In the genomic region with DNA sequence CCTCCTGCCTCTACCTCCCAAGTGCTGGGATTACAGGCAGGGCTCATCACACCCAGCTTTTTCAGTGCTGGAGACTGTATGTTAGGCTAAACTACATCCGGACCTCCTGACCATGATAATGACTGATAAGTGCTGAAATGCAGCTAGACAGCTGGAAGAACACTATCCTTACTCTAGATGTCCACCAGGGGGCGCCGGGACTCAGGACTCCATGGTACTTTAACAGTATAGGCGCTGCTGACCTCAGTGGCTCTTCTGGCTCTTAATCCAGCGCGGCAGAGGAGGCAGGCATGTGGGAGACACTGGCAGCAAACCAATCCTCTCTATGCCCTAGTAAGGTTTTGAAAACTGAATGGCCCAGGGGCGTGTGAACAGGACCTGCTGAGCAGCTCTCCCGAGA, we compare ENCODE assay signal across 9 mouse cellular contexts. TPM values are rescaled to one million over a fixed set of nuclear protein-coding genes. Genes with fewer than 3 reads are reported as not detected.
DNase-seq lines count a peak whose midpoint lies in the region; ATAC-seq lines count a peak whose summit lies in the region.
"Had no signal": no experiment of that assay in that cellular context is flagged by ENCODE, and none has a peak within 500 bp of the region (broad histone marks: within the 10 kb centered on the region; RNA-seq: fewer than 3 reads in every experiment).

No protein-coding gene starts in this region.

- DNase-seq in CD8-positive naive resting alpha-beta T cell, adult 2 months (ENCODE audit: low read depth in 2 of 2, low spot score in 2 of 2), result peak; percentile 81 to 84
- peak; percentile 89 for DNase-seq in c-Kit-negative CD71-positive TER-119-positive erythroid progenitor cells, embryonic 14.5 days (ENCODE audit: low read depth, low spot score)
- peak; percentile 85 for DNase-seq in fat pad, adult 2 months (ENCODE audit: extremely low read depth, low read depth, low spot score)
- peak; percentile 83 to 92 for DNase-seq in heart, postnatal 10 days
- peak; percentile 86 to 95 for DNase-seq in kidney, postnatal 25 days
- peak; percentile 85 for DNase-seq in neural tube, embryonic 11.5 days (ENCODE audit: low spot score)

- H3K27me3 ChIP-seq in liver, embryonic 15.5 days, result peaks cover 23% of the 10 kb centered on the region
- H3K27me3 ChIP-seq in neural tube, embryonic 11.5 days (ENCODE audit: control insufficient read depth, insufficient read depth, low read length), result no peaks in the 10 kb centered on the region
- H3K27me3 ChIP-seq in stomach, embryonic 14.5 days (ENCODE audit: control insufficient read depth, insufficient read depth, low read length), result no peaks in the 10 kb centered on the region

- intact Hi-C loops in heart, postnatal 10 days (cut with DNase I), result loop anchor here (1.0 to 5.0 kb wide), 3 partner anchors 44 to 131 kb away; no protein-coding TSS in a partner anchor

- H3K36me3 ChIP-seq in liver, embryonic 15.5 days (replicated peaks), result peaks cover 5% of the 10 kb centered on the region; the same call in 1 of the 2 replicates
- H3K36me3 ChIP-seq in neural tube, embryonic 11.5 days (ENCODE audit: control insufficient read depth, insufficient read depth, low read length), result no peaks in the 10 kb centered on the region
- no peaks in the 10 kb centered on the region for H3K36me3 ChIP-seq in stomach, embryonic 14.5 days (ENCODE audit: control insufficient read depth, insufficient read depth, low read length)

- 10% methylated on average over 8 of the region's 8 CpGs for WGBS in liver, embryonic 15.5 days (ENCODE audit: insufficient replicate concordance)
- WGBS in neural tube, embryonic 11.5 days, result 11% methylated on average over 8 of the region's 8 CpGs
- WGBS in stomach, embryonic 14.5 days, result 7% methylated on average over 8 of the region's 8 CpGs

- no peaks in the 10 kb centered on the region for H3K9me3 ChIP-seq in liver, embryonic 15.5 days (replicated peaks)
- no peaks in the 10 kb centered on the region for H3K9me3 ChIP-seq in neural tube, embryonic 11.5 days (ENCODE audit: control insufficient read depth, low read length)
- H3K9me3 ChIP-seq in stomach, embryonic 14.5 days (ENCODE audit: control insufficient read depth, low read depth, low read length), result no peaks in the 10 kb centered on the region

- peak; percentile 58 for ATAC-seq in liver, embryonic 15.5 days (ENCODE audit: insufficient read depth)
- ATAC-seq in neural tube, embryonic 11.5 days (ENCODE audit: insufficient read depth, low FRiP score, low TSS enrichment), result peak; percentile 38; the same call in 1 of the 2 replicates
- peak; percentile 50; the same call in 1 of the 2 replicates for ATAC-seq in stomach, embryonic 14.5 days (ENCODE audit: insufficient number of reproducible peaks, insufficient read depth, low FRiP score, low read depth)

- H3K9ac ChIP-seq in liver, embryonic 15.5 days, result no peak overlapping the region
- no peak overlapping the region for H3K9ac ChIP-seq in neural tube, embryonic 11.5 days (ENCODE audit: low read length)
- no peak overlapping the region for H3K9ac ChIP-seq in stomach, embryonic 14.5 days (replicated peaks; ENCODE audit: low read depth, low read length)

- no peak overlapping the region for H3K4me2 ChIP-seq in liver, embryonic 15.5 days
- H3K4me2 ChIP-seq in neural tube, embryonic 11.5 days (ENCODE audit: low read depth), result no peak overlapping the region
- no peak overlapping the region for H3K4me2 ChIP-seq in stomach, embryonic 14.5 days (replicated peaks; ENCODE audit: low read depth, low read length)

- no peak overlapping the region for H3K4me3 ChIP-seq in liver, embryonic 15.5 days (replicated peaks)
- H3K4me3 ChIP-seq in neural tube, embryonic 11.5 days (ENCODE audit: low read depth, low read length), result no peak overlapping the region
- no peak overlapping the region for H3K4me3 ChIP-seq in stomach, embryonic 14.5 days (ENCODE audit: low read depth, low read length)
- H3K4me3 ChIP-seq: erythroblast, embryonic 14.5 days had no signal

- H3K27ac ChIP-seq in liver, embryonic 15.5 days (replicated peaks), result no peak overlapping the region
- H3K27ac ChIP-seq in neural tube, embryonic 11.5 days (ENCODE audit: low read depth, low read length), result no peak overlapping the region
- H3K27ac ChIP-seq in stomach, embryonic 14.5 days (ENCODE audit: low read length), result no peak overlapping the region

- H3K4me1 ChIP-seq in liver, embryonic 15.5 days (replicated peaks), result peaks cover 19% of the 10 kb centered on the region
- no peaks in the 10 kb centered on the region for H3K4me1 ChIP-seq in neural tube, embryonic 11.5 days (ENCODE audit: control insufficient read depth, insufficient read depth, low read length)
- no peaks in the 10 kb centered on the region for H3K4me1 ChIP-seq in stomach, embryonic 14.5 days (ENCODE audit: control insufficient read depth, insufficient read depth, low read length)

RNA-seq across cellular contexts. Expression of gene Tnk2, which starts 5.2 kb away (rescaled TPM):
- total RNA-seq in heart, postnatal 10 days (2021), result 10 to 100 TPM; 39.0 to 41.3 TPM
- 4.5 and 4.7 TPM in 2 replicates for polyA plus RNA-seq in liver, embryonic 15.5 days (2015; fragmentation: Nextera tagmentation; extraction: Ambion mirVana)
- polyA plus RNA-seq in neural tube, embryonic 11.5 days (2014; fragmentation: Nextera tagmentation; extraction: Ambion mirVana), result 7.0 and 8.6 TPM in 2 replicates
- 13.1 and 17.1 TPM in 2 replicates for polyA plus RNA-seq in stomach, embryonic 14.5 days (2014; fragmentation: Nextera tagmentation; extraction: Ambion mirVana)

RNA-seq across cellular contexts. Expression of gene Tfrc, which starts 29.8 kb away (rescaled TPM):
- 100 to 1,000 TPM; 180 to 317 TPM for total RNA-seq in heart, postnatal 10 days (2021)
- polyA plus RNA-seq in liver, embryonic 15.5 days (2015; fragmentation: Nextera tagmentation; extraction: Ambion mirVana), result 285 and 299 TPM in 2 replicates
- polyA plus RNA-seq in neural tube, embryonic 11.5 days (2014; fragmentation: Nextera tagmentation; extraction: Ambion mirVana), result 66.9 and 67.9 TPM in 2 replicates
- polyA plus RNA-seq in stomach, embryonic 14.5 days (2014; fragmentation: Nextera tagmentation; extraction: Ambion mirVana), result 60.5 and 73.2 TPM in 2 replicates
